In the genomic region with DNA sequence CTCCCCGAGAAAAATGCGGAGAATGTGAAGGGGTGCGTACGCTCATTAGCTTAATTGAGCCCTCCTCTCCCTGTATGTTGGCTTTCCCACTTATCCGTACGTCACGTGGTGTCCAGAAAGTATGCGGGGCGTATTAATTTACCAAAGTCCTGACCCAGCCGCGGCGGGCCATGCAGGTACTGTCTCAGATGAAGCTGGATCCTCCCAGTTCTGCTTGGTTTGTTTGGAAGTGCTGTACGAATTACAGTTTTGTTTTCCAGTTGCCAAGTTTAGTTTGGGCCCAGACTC, we compare ENCODE assay signal across 12 mouse cellular contexts. TPM values are rescaled to one million over a fixed set of nuclear protein-coding genes. Genes with fewer than 3 reads are reported as not detected.
A peak's percentile ranks its signal among the peaks of the same experiment; 100 is the strongest.
DNase-seq lines count a peak whose midpoint lies in the region; ATAC-seq and TF ChIP-seq lines count a peak whose summit lies in the region.
"Had no signal": no experiment of that assay in that cellular context is flagged by ENCODE, and none has a peak within 500 bp of the region (broad histone marks: within the 10 kb centered on the region; RNA-seq: fewer than 3 reads in every experiment).

No protein-coding gene starts in this region.

- H3K36me3 ChIP-seq in heart, embryonic 15.5 days: peaks cover 8% of the 10 kb centered on the region
- H3K36me3 ChIP-seq in embryonic facial prominence, embryonic 10.5 days (replicated peaks): peaks cover 20% of the 10 kb centered on the region
- H3K36me3 ChIP-seq in macrophage (ENCODE audit: inconsistent target): peaks cover 16% of the 10 kb centered on the region
- H3K36me3 ChIP-seq in hindbrain, postnatal 0 days (ENCODE audit: insufficient read depth, low read length): peaks cover 6% of the 10 kb centered on the region
- no peaks in the 10 kb centered on the region for H3K36me3 ChIP-seq in hindbrain, embryonic 11.5 days (ENCODE audit: control insufficient read depth, insufficient read depth, low read length)

- no peak for ATAC-seq in heart, embryonic 15.5 days (replicated peaks; ENCODE audit: insufficient number of reproducible peaks, insufficient read depth, low FRiP score, low read depth)
- no peak for ATAC-seq in hindbrain, postnatal 0 days
- no peak for ATAC-seq in hindbrain, embryonic 11.5 days (ENCODE audit: low FRiP score)

- H3K27ac ChIP-seq in heart, embryonic 15.5 days: peak overlapping the region; percentile 88
- no peak overlapping the region; the same call in 1 of the 2 replicates for H3K27ac ChIP-seq in embryonic facial prominence, embryonic 10.5 days (replicated peaks)
- H3K27ac ChIP-seq in macrophage: peak overlapping the region; percentile 71
- H3K27ac ChIP-seq in hindbrain, postnatal 0 days: no peak overlapping the region
- H3K27ac ChIP-seq in hindbrain, embryonic 11.5 days (ENCODE audit: low read depth, low read length): no peak overlapping the region

- no peak for TF ChIP-seq CTCF in hindbrain, postnatal 0 days (IDR thresholded peaks at IDR 0.05; ENCODE audit: low read depth)

- peaks cover 77% of the 10 kb centered on the region for H3K79me2 ChIP-seq in macrophage (ENCODE audit: inconsistent target)

- DNase-seq in heart, postnatal 14 days: no peak
- DNase-seq in embryonic facial prominence, embryonic 10.5 days (ENCODE audit: low spot score): peak; percentile 23
- peak; percentile 77 for DNase-seq in kidney, postnatal 14 days
- DNase-seq in hindbrain, postnatal 0 days (ENCODE audit: low spot score): no peak
- DNase-seq in hindbrain, embryonic 11.5 days (ENCODE audit: low spot score): no peak
- DNase-seq in gastrocnemius, adult 18-20 months (ENCODE audit: low spot score): no peak
- DNase-seq: cerebellum, adult 8-10 months; thymus, adult 18-20 months had no signal

- no peaks in the 10 kb centered on the region for H3K27me3 ChIP-seq in heart, embryonic 15.5 days
- peaks cover 10% of the 10 kb centered on the region for H3K27me3 ChIP-seq in embryonic facial prominence, embryonic 10.5 days (replicated peaks; ENCODE audit: low read depth, poor library complexity, severe bottlenecking)
- no peaks in the 10 kb centered on the region for H3K27me3 ChIP-seq in hindbrain, postnatal 0 days (ENCODE audit: insufficient read depth, low read length)
- H3K27me3 ChIP-seq in hindbrain, embryonic 11.5 days (ENCODE audit: control insufficient read depth, insufficient read depth, low read length): no peaks in the 10 kb centered on the region

- WGBS in heart, embryonic 15.5 days: 44% methylated on average over 13 of the region's 13 CpGs
- 42% methylated on average over 13 of the region's 13 CpGs for WGBS in embryonic facial prominence, embryonic 10.5 days
- 92% methylated on average over 13 of the region's 13 CpGs for WGBS in macrophage (ENCODE audit: missing documents)
- WGBS in hindbrain, postnatal 0 days: 49% methylated on average over 13 of the region's 13 CpGs
- 63% methylated on average over 13 of the region's 13 CpGs for WGBS in hindbrain, embryonic 11.5 days

- peak overlapping the region; percentile 77 for H3K4me2 ChIP-seq in heart, embryonic 15.5 days
- no peak overlapping the region for H3K4me2 ChIP-seq in hindbrain, postnatal 0 days (ENCODE audit: low read depth, low read length)
- H3K4me2 ChIP-seq in hindbrain, embryonic 11.5 days (replicated peaks; ENCODE audit: low read depth, low read length): no peak overlapping the region

- H3K9me3 ChIP-seq in heart, embryonic 15.5 days (replicated peaks): no peaks in the 10 kb centered on the region
- no peaks in the 10 kb centered on the region for H3K9me3 ChIP-seq in embryonic facial prominence, embryonic 10.5 days
- no peaks in the 10 kb centered on the region for H3K9me3 ChIP-seq in hindbrain, postnatal 0 days (ENCODE audit: low read length)
- no peaks in the 10 kb centered on the region for H3K9me3 ChIP-seq in hindbrain, embryonic 11.5 days (ENCODE audit: control insufficient read depth, low read length)
- H3K9me3 ChIP-seq: G1E; hindbrain, embryonic 10.5 days had no signal

- no peak overlapping the region for H3K9ac ChIP-seq in heart, embryonic 15.5 days
- H3K9ac ChIP-seq in hindbrain, postnatal 0 days (replicated peaks; ENCODE audit: low read length): no peak overlapping the region
- no peak overlapping the region for H3K9ac ChIP-seq in hindbrain, embryonic 11.5 days (ENCODE audit: low read depth, low read length)

- H3K4me1 ChIP-seq in heart, embryonic 15.5 days (replicated peaks): peaks cover 69% of the 10 kb centered on the region
- H3K4me1 ChIP-seq in embryonic facial prominence, embryonic 10.5 days: peaks cover 67% of the 10 kb centered on the region
- H3K4me1 ChIP-seq in hindbrain, postnatal 0 days (ENCODE audit: insufficient read depth, low read length): peaks cover 16% of the 10 kb centered on the region; the same call in 1 of the 2 replicates
- H3K4me1 ChIP-seq in hindbrain, embryonic 11.5 days (replicated peaks; ENCODE audit: control insufficient read depth, insufficient read depth, low read length): peaks cover 2% of the 10 kb centered on the region; the same call in 1 of the 2 replicates

- intact Hi-C loops in heart, postnatal 14 days (cut with DNase I): no loop called here

- 0 out of 2 replicates have a peak overlapping the region, but pooled peaks have one; percentile 7 for H3K4me3 ChIP-seq in heart, embryonic 15.5 days
- H3K4me3 ChIP-seq in embryonic facial prominence, embryonic 10.5 days: peak overlapping the region; percentile 8; the same call in 1 of the 2 replicates
- no peak overlapping the region for H3K4me3 ChIP-seq in macrophage (ENCODE audit: inconsistent target)
- no peak overlapping the region for H3K4me3 ChIP-seq in hindbrain, postnatal 0 days (ENCODE audit: low read length)
- no peak overlapping the region for H3K4me3 ChIP-seq in hindbrain, embryonic 11.5 days (ENCODE audit: low read depth, low read length)

RNA-seq across cellular contexts. Expression of a gene that starts 3.1 kb away (rescaled TPM):
- 77.0 and 86.7 TPM in 2 replicates for polyA plus RNA-seq in heart, embryonic 15.5 days (2015; fragmentation: Nextera tagmentation; extraction: Ambion mirVana)
- total RNA-seq in heart, postnatal 14 days (2021): 100 to 1,000 TPM in 1 of 2 experiments, 10 to 100 TPM in 1; 96.8 to 103 TPM
- 42.0 and 47.3 TPM in 2 replicates for polyA plus RNA-seq in embryonic facial prominence, embryonic 10.5 days (2016; fragmentation: Nextera tagmentation; extraction: Ambion mirVana)
- total RNA-seq in macrophage (2018; cell fraction: chromatin; rRNA removed): 100 to 1,000 TPM; 104 to 399 (median 174) TPM
- total RNA-seq in macrophage (2018; cell fraction: cytosol; rRNA removed): 100 to 1,000 TPM in 25 of 26 experiments, 10 to 100 TPM in 1; 98.9 to 192 (median 133) TPM
- total RNA-seq in macrophage (2018; cell fraction: nucleus; rRNA removed): 100 to 1,000 TPM; 109 to 256 (median 145) TPM
- 113 to 142 TPM (median 114 TPM) in 3 replicates for polyA plus RNA-seq in macrophage (2018)
- total RNA-seq in hindbrain, postnatal 0 days (2014; rRNA removed): 412 and 421 TPM in 2 replicates
- 296 and 321 TPM in 2 replicates for polyA plus RNA-seq in hindbrain, postnatal 0 days (2015; fragmentation: Nextera tagmentation; extraction: Ambion mirVana)
- polyA plus RNA-seq in hindbrain, embryonic 11.5 days (2014; fragmentation: Nextera tagmentation; extraction: Ambion mirVana): 88.9 and 98.0 TPM in 2 replicates
- 100 to 1,000 TPM in 1 of 2 experiments, 10 to 100 TPM in 1; 94.9 to 120 TPM for total RNA-seq in gastrocnemius, adult 18-20 months (2021)

RNA-seq across cellular contexts. Expression of a gene that starts 28.7 kb away (rescaled TPM):
- polyA plus RNA-seq in heart, embryonic 15.5 days (2015; fragmentation: Nextera tagmentation; extraction: Ambion mirVana): 43.6 and 61.1 TPM in 2 replicates
- total RNA-seq in heart, postnatal 14 days (2021): 1 to 10 TPM; 5.5 to 7.0 TPM
- polyA plus RNA-seq in embryonic facial prominence, embryonic 10.5 days (2016; fragmentation: Nextera tagmentation; extraction: Ambion mirVana): 135 TPM in 2 replicates
- total RNA-seq in macrophage (2018; cell fraction: chromatin; rRNA removed): 10 to 100 TPM in 19 of 26 experiments, 1 to 10 TPM in 7; 2.1 to 51.1 (median 17.2) TPM
- 10 to 100 TPM in 13 of 26 experiments, 1 to 10 TPM in 13; 5.8 to 16.0 (median 9.9) TPM for total RNA-seq in macrophage (2018; cell fraction: cytosol; rRNA removed)
- 10 to 100 TPM in 13 of 26 experiments, 1 to 10 TPM in 13; 2.0 to 30.9 (median 10.7) TPM for total RNA-seq in macrophage (2018; cell fraction: nucleus; rRNA removed)
- 9.5 to 24.0 TPM (median 13.0 TPM) in 3 replicates for polyA plus RNA-seq in macrophage (2018)
- 16.6 and 17.8 TPM in 2 replicates for total RNA-seq in hindbrain, postnatal 0 days (2014; rRNA removed)
- 26.5 and 29.2 TPM in 2 replicates for polyA plus RNA-seq in hindbrain, postnatal 0 days (2015; fragmentation: Nextera tagmentation; extraction: Ambion mirVana)
- 72.1 and 82.9 TPM in 2 replicates for polyA plus RNA-seq in hindbrain, embryonic 11.5 days (2014; fragmentation: Nextera tagmentation; extraction: Ambion mirVana)
- 1 to 10 TPM; 1.4 to 1.9 TPM for total RNA-seq in gastrocnemius, adult 18-20 months (2021)

RNA-seq across cellular contexts. Expression of a gene that starts 41.3 kb away (rescaled TPM):
- 6.7 and 8.4 TPM in 2 replicates for polyA plus RNA-seq in heart, embryonic 15.5 days (2015; fragmentation: Nextera tagmentation; extraction: Ambion mirVana)
- total RNA-seq in heart, postnatal 14 days (2021): 10 to 100 TPM; 12.1 to 16.2 TPM
- polyA plus RNA-seq in embryonic facial prominence, embryonic 10.5 days (2016; fragmentation: Nextera tagmentation; extraction: Ambion mirVana): 3.4 and 4.0 TPM in 2 replicates
- total RNA-seq in macrophage (2018; cell fraction: chromatin; rRNA removed): 1 to 10 TPM in 16 of 26 experiments, under 1 TPM in 9, not detected in 1; 0.31 to 9.0 (median 1.8) TPM
- 1 to 10 TPM in 13 of 26 experiments, under 1 TPM in 13; 0.18 to 3.0 (median 1.00) TPM for total RNA-seq in macrophage (2018; cell fraction: cytosol; rRNA removed)
- 1 to 10 TPM in 22 of 26 experiments, under 1 TPM in 4; 0.39 to 6.1 (median 2.5) TPM for total RNA-seq in macrophage (2018; cell fraction: nucleus; rRNA removed)
- 1.2 to 1.6 TPM (median 1.3 TPM) in 3 replicates for polyA plus RNA-seq in macrophage (2018)
- 3.3 and 4.6 TPM in 2 replicates for total RNA-seq in hindbrain, postnatal 0 days (2014; rRNA removed)
- polyA plus RNA-seq in hindbrain, postnatal 0 days (2015; fragmentation: Nextera tagmentation; extraction: Ambion mirVana): 3.4 and 4.7 TPM in 2 replicates
- polyA plus RNA-seq in hindbrain, embryonic 11.5 days (2014; fragmentation: Nextera tagmentation; extraction: Ambion mirVana): 1.3 and 2.0 TPM in 2 replicates
- 1 to 10 TPM; 5.7 to 6.9 TPM for total RNA-seq in gastrocnemius, adult 18-20 months (2021)

RNA-seq across cellular contexts. Expression of a gene that starts 53.6 kb away (rescaled TPM):
- 0.08 and 0.14 TPM in 2 replicates for polyA plus RNA-seq in heart, embryonic 15.5 days (2015; fragmentation: Nextera tagmentation; extraction: Ambion mirVana)
- total RNA-seq in heart, postnatal 14 days (2021): under 1 TPM in 1 of 2 experiments, not detected in 1; 0.02 TPM
- 0.24 and 0.32 TPM in 2 replicates for polyA plus RNA-seq in embryonic facial prominence, embryonic 10.5 days (2016; fragmentation: Nextera tagmentation; extraction: Ambion mirVana)
- 1 to 10 TPM in 19 of 26 experiments, under 1 TPM in 7; 0.42 to 3.2 (median 1.3) TPM for total RNA-seq in macrophage (2018; cell fraction: chromatin; rRNA removed)
- total RNA-seq in macrophage (2018; cell fraction: cytosol; rRNA removed): under 1 TPM; 0.14 to 0.69 (median 0.28) TPM
- total RNA-seq in macrophage (2018; cell fraction: nucleus; rRNA removed): 1 to 10 TPM in 12 of 26 experiments, under 1 TPM in 14; 0.17 to 4.9 (median 0.99) TPM
- polyA plus RNA-seq in macrophage (2018): 0.07 to 0.72 TPM (median 0.28 TPM) in 3 replicates
- 10.7 and 12.6 TPM in 2 replicates for total RNA-seq in hindbrain, postnatal 0 days (2014; rRNA removed)
- polyA plus RNA-seq in hindbrain, postnatal 0 days (2015; fragmentation: Nextera tagmentation; extraction: Ambion mirVana): 6.1 and 6.3 TPM in 2 replicates
- 1.6 and 2.9 TPM in 2 replicates for polyA plus RNA-seq in hindbrain, embryonic 11.5 days (2014; fragmentation: Nextera tagmentation; extraction: Ambion mirVana)
- under 1 TPM; 0.09 to 0.11 TPM for total RNA-seq in gastrocnemius, adult 18-20 months (2021)
- polyA plus RNA-seq: G1E had no signal

Comparison
In these comparisons a context has a peak if more than half of its experiments do, and no peak if none do; other contexts are left out.
1. H3K27ac ChIP-seq: peak in heart, embryonic 15.5 days (single experiment) and macrophage (single experiment); none in embryonic facial prominence, embryonic 10.5 days (single experiment), hindbrain, postnatal 0 days (single experiment) and hindbrain, embryonic 11.5 days (single experiment).
2. H3K4me3 ChIP-seq: peak in heart, embryonic 15.5 days (single experiment) and embryonic facial prominence, embryonic 10.5 days (single experiment); none in macrophage (single experiment), hindbrain, postnatal 0 days (single experiment) and hindbrain, embryonic 11.5 days (single experiment).
3. DNase-seq: peak in embryonic facial prominence, embryonic 10.5 days (single experiment) and kidney, postnatal 14 days (single experiment); none in heart, postnatal 14 days (0 of 2), hindbrain, postnatal 0 days (single experiment), hindbrain, embryonic 11.5 days (single experiment) and gastrocnemius, adult 18-20 months (single experiment).